Mouse (Mus musculus): ENCODE data around the gene Pds5b. TPM values are rescaled to one million over a fixed set of nuclear protein-coding genes. Genes with fewer than 3 reads are reported as not detected.

The Pds5b gene
- total and polyA plus RNA-seq, 3 experiments, result 21.9 to 52.7 (median 46.2) TPM

DNA sequence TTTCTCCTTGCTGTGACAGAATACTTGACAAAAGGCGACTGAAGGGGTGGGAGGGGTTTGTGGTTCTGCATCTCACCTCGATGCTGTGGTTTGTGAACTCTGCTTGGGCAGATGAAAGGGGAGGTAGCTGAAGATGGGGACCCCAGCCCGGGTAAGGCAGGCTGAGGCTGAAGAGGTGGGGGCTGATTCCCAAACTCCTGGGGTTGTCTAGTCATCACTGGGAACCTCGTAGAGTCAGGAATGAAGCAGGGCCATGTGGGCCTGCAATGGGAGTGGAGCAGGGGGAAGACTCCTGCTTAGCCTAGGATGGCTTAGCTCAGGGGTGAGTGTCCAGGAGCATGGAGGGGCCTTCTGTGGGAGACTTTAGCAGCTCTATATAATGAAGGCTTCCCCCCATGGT, 145.3 kb downstream of the Pds5b start:
- H3K27me3 ChIP-seq (ENCODE audit: control insufficient read depth in 1 of 2, insufficient read depth in 2 of 2, low read length in 2 of 2), result no peaks in the 10 kb centered on the region
- no peaks in the 10 kb centered on the region for H3K9me3 ChIP-seq (replicated peaks; ENCODE audit: insufficient read depth, low read length)
- no peak for DNase-seq (ENCODE audit: low read depth, low spot score)
- no peak overlapping the region for H3K9ac ChIP-seq (ENCODE audit: control insufficient read depth, low read depth, low read length, poor library complexity, severe bottlenecking)
- H3K27ac ChIP-seq (ENCODE audit: control insufficient read depth, low read depth, low read length), result no peak overlapping the region
- H3K4me3 ChIP-seq (ENCODE audit: control insufficient read depth in 1 of 2, insufficient read depth in 1 of 2, low read depth in 2 of 2, low read length in 2 of 2), result no peak overlapping the region
- no peaks in the 10 kb centered on the region for H3K36me3 ChIP-seq (ENCODE audit: control insufficient read depth in 1 of 2, insufficient read depth in 2 of 2, low read length in 2 of 2)
- no peaks in the 10 kb centered on the region for H3K79me2 ChIP-seq (ENCODE audit: control insufficient read depth, insufficient read depth, low read length, poor library complexity)
- TF ChIP-seq RCOR1 (IDR thresholded peaks at IDR 0.05; ENCODE audit: low read depth, low read length) (no peak), POLR2A (IDR thresholded peaks at IDR 0.05; ENCODE audit: control insufficient read depth in 1 of 2, insufficient read depth in 1 of 2, low read depth in 1 of 2, low read length in 2 of 2, poor library complexity in 1 of 2) (no peak), BHLHE40 (IDR thresholded peaks at IDR 0.05; ENCODE audit: borderline replicate concordance, low read depth, low read length) (no peak), UBTF (IDR thresholded peaks at IDR 0.05; ENCODE audit: borderline replicate concordance, insufficient read depth, low read depth, low read length) (no peak), GATA1 (IDR thresholded peaks at IDR 0.05; ENCODE audit: low read depth, low read length) (no peak), USF2 (IDR thresholded peaks at IDR 0.05; ENCODE audit: borderline replicate concordance in 1 of 2, insufficient read depth in 1 of 2, low read depth in 1 of 2, low read length in 2 of 2) (no peak), TCF12 (IDR thresholded peaks at IDR 0.05; ENCODE audit: low read depth, low read length) (no peak)
- no peaks in the 10 kb centered on the region for H3K4me1 ChIP-seq (ENCODE audit: control insufficient read depth in 1 of 2, insufficient read depth in 2 of 2, low read length in 2 of 2)

DNA sequence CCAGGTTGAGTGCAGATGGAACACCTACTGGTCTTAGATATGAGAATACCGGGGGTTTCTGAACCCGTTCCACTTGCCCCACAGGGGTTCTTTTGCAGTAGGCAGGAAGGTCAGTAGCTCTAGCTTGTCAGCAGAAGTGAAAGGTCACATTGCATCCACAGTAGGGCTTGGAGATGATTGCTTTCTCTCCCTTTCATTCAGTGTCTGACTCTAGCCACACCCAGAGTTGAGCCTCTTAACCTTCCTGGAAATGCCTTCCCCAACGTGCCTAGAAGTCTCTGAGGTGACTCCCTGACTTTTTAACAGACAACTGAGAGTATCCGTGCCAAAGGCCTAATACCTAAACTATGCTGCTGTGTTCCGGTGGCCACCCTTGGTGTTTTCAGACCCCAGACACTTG, 146.0 kb downstream of the Pds5b start:
- H3K4me3 ChIP-seq (ENCODE audit: control insufficient read depth in 1 of 2, insufficient read depth in 1 of 2, low read depth in 2 of 2, low read length in 2 of 2), result no peak overlapping the region
- H3K27me3 ChIP-seq (ENCODE audit: control insufficient read depth in 1 of 2, insufficient read depth in 2 of 2, low read length in 2 of 2), result no peaks in the 10 kb centered on the region
- TF ChIP-seq NRF1 (IDR thresholded peaks at IDR 0.05; ENCODE audit: insufficient read depth, low read depth, low read length, poor library complexity, severe bottlenecking) (no peak), MYB (IDR thresholded peaks at IDR 0.05; ENCODE audit: low read depth, low read length) (no peak)
- no peaks in the 10 kb centered on the region for H3K9me3 ChIP-seq (replicated peaks; ENCODE audit: insufficient read depth, low read length)
- DNase-seq (ENCODE audit: low read depth, low spot score), result no peak
- H3K79me2 ChIP-seq (ENCODE audit: control insufficient read depth, insufficient read depth, low read length, poor library complexity), result no peaks in the 10 kb centered on the region
- no peaks in the 10 kb centered on the region for H3K4me1 ChIP-seq (ENCODE audit: control insufficient read depth in 1 of 2, insufficient read depth in 2 of 2, low read length in 2 of 2)
- H3K9ac ChIP-seq (ENCODE audit: control insufficient read depth, low read depth, low read length, poor library complexity, severe bottlenecking), result no peak overlapping the region
- H3K27ac ChIP-seq (ENCODE audit: control insufficient read depth, low read depth, low read length), result no peak overlapping the region
- no peaks in the 10 kb centered on the region for H3K36me3 ChIP-seq (ENCODE audit: control insufficient read depth in 1 of 2, insufficient read depth in 2 of 2, low read length in 2 of 2)

DNA sequence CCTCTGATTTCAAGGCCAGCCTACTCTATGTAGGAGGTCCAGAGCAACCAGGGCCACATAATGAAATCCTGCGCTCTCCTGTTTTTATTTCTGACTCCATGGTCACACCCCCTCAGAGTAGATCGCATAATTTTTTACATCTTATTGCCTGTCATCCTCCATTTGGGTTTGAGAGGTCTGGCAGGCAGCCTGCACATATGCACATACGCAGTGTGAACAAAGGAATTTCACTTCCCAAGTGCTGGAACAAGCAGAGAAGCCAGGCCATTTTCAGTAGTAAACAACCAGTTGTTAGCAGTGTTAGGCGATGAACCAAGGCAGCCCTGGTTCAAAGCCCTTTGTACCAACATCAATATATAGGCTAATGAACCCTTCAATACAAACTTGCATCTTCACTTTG, 147.6 kb downstream of the Pds5b start:
- H3K36me3 ChIP-seq (ENCODE audit: control insufficient read depth in 1 of 2, insufficient read depth in 2 of 2, low read length in 2 of 2), result no peaks in the 10 kb centered on the region
- no peaks in the 10 kb centered on the region for H3K4me1 ChIP-seq (ENCODE audit: control insufficient read depth in 1 of 2, insufficient read depth in 2 of 2, low read length in 2 of 2)
- DNase-seq (ENCODE audit: low read depth, low spot score), result no peak
- no peak overlapping the region for H3K27ac ChIP-seq (ENCODE audit: control insufficient read depth, low read depth, low read length)
- TF ChIP-seq USF1 (IDR thresholded peaks at IDR 0.05; ENCODE audit: low read depth, low read length) (no peak), MYC (IDR thresholded peaks at IDR 0.05; ENCODE audit: low read depth, low read length) (no peak), TCF12 (IDR thresholded peaks at IDR 0.05; ENCODE audit: low read depth, low read length) (no peak), TAL1 (IDR thresholded peaks at IDR 0.05; ENCODE audit: low read length) (no peak), EP300 (IDR thresholded peaks at IDR 0.05; ENCODE audit: low read depth in 1 of 2, low read length in 2 of 2) (no peak), ZKSCAN1 (IDR thresholded peaks at IDR 0.05; ENCODE audit: low read depth, low read length) (no peak), E2F4 (IDR thresholded peaks at IDR 0.05; ENCODE audit: borderline replicate concordance, low read depth, low read length) (no peak), RAD21 (IDR thresholded peaks at IDR 0.05; ENCODE audit: low read depth, low read length) (no peak), MAFK (IDR thresholded peaks at IDR 0.05; ENCODE audit: borderline replicate concordance, low read depth, low read length) (no peak), UBTF (IDR thresholded peaks at IDR 0.05; ENCODE audit: borderline replicate concordance, insufficient read depth, low read depth, low read length) (no peak), USF2 (IDR thresholded peaks at IDR 0.05; ENCODE audit: borderline replicate concordance in 1 of 2, insufficient read depth in 1 of 2, low read depth in 1 of 2, low read length in 2 of 2) (no peak), SIN3A (IDR thresholded peaks at IDR 0.05; ENCODE audit: low read length) (no peak), SMC3 (IDR thresholded peaks at IDR 0.05; ENCODE audit: low read depth, low read length) (no peak), ELF1 (IDR thresholded peaks at IDR 0.05; ENCODE audit: low read depth, low read length) (no peak), NRF1 (IDR thresholded peaks at IDR 0.05; ENCODE audit: insufficient read depth, low read depth, low read length, poor library complexity, severe bottlenecking) (no peak), KAT2A (conservative IDR thresholded peaks at IDR 0.05; ENCODE audit: low read depth, low read length) (no peak), ZNF384 (IDR thresholded peaks at IDR 0.05; ENCODE audit: low read depth, low read length) (no peak)
- no peaks in the 10 kb centered on the region for H3K27me3 ChIP-seq (ENCODE audit: control insufficient read depth in 1 of 2, insufficient read depth in 2 of 2, low read length in 2 of 2)
- H3K4me3 ChIP-seq (ENCODE audit: control insufficient read depth in 1 of 2, insufficient read depth in 1 of 2, low read depth in 2 of 2, low read length in 2 of 2), result no peak overlapping the region
- H3K9ac ChIP-seq (ENCODE audit: control insufficient read depth, low read depth, low read length, poor library complexity, severe bottlenecking), result no peak overlapping the region
- no peaks in the 10 kb centered on the region for H3K79me2 ChIP-seq (ENCODE audit: control insufficient read depth, insufficient read depth, low read length, poor library complexity)
- H3K9me3 ChIP-seq (replicated peaks; ENCODE audit: insufficient read depth, low read length), result no peaks in the 10 kb centered on the region
